In genomic region chr10:112929222-112929615, GRCm38 (mm10) we compare ENCODE assay signal across 8 mouse cellular contexts. TPM values are rescaled to one million over a fixed set of nuclear protein-coding genes. Genes with fewer than 3 reads are reported as not detected.
DNase-seq lines count a peak whose midpoint lies in the region; ATAC-seq and TF ChIP-seq lines count a peak whose summit lies in the region.

No protein-coding gene starts in this region.

- H3K36me3 ChIP-seq in spleen, adult 2 months (ENCODE audit: control insufficient read depth, insufficient read depth, low read length) = no peaks in the 10 kb centered on the region
- peaks cover 32% of the 10 kb centered on the region for H3K36me3 ChIP-seq in forebrain, embryonic 13.5 days (ENCODE audit: poor library complexity, severe bottlenecking)
- H3K36me3 ChIP-seq in liver, embryonic 13.5 days = peaks cover 24% of the 10 kb centered on the region
- peaks cover 14% of the 10 kb centered on the region; the same call in 1 of the 2 replicates for H3K36me3 ChIP-seq in stomach, embryonic 15.5 days

- peak overlapping the region; percentile 95 for H3K9ac ChIP-seq in forebrain, embryonic 13.5 days
- H3K9ac ChIP-seq in liver, embryonic 13.5 days = peak overlapping the region; percentile 91; the same call in 1 of the 2 replicates
- H3K9ac ChIP-seq in stomach, embryonic 15.5 days = peak overlapping the region; percentile 93; the same call in 1 of the 2 replicates

- no peak for TF ChIP-seq POLR2A in spleen, adult 2 months (IDR thresholded peaks at IDR 0.05; ENCODE audit: low read depth, low read length)

- no peak for TF ChIP-seq CTCF in spleen, adult 2 months (IDR thresholded peaks at IDR 0.05; ENCODE audit: extremely low read depth, insufficient read depth, insufficient read length, insufficient replicate concordance)

- H3K27me3 ChIP-seq in spleen, adult 2 months (ENCODE audit: control insufficient read depth, insufficient read depth, low read length) = no peaks in the 10 kb centered on the region
- H3K27me3 ChIP-seq in forebrain, embryonic 13.5 days = no peaks in the 10 kb centered on the region
- no peaks in the 10 kb centered on the region for H3K27me3 ChIP-seq in liver, embryonic 13.5 days
- H3K27me3 ChIP-seq in stomach, embryonic 15.5 days (replicated peaks) = no peaks in the 10 kb centered on the region

- H3K9me3 ChIP-seq in forebrain, embryonic 13.5 days (replicated peaks) = no peaks in the 10 kb centered on the region
- no peaks in the 10 kb centered on the region for H3K9me3 ChIP-seq in liver, embryonic 13.5 days (replicated peaks)
- H3K9me3 ChIP-seq in stomach, embryonic 15.5 days = no peaks in the 10 kb centered on the region

- H3K27ac ChIP-seq in spleen, adult 2 months (ENCODE audit: insufficient read depth, low read length) = peak overlapping the region; percentile 20; the same call in 1 of the 2 replicates
- peak overlapping the region; percentile 95 for H3K27ac ChIP-seq in forebrain, embryonic 13.5 days
- H3K27ac ChIP-seq in liver, embryonic 13.5 days = no peak overlapping the region
- H3K27ac ChIP-seq in stomach, embryonic 15.5 days = peak overlapping the region; percentile 94; the same call in 1 of the 2 replicates

- DNase-seq in spleen, adult 2 months (ENCODE audit: low read depth in 1 of 2, low spot score in 2 of 2) = no peak
- no peak for DNase-seq in spleen, adult 12 weeks (ENCODE audit: low spot score)
- no peak for DNase-seq in liver, embryonic 13.5 days
- DNase-seq in spleen, postnatal 10 days (ENCODE audit: low spot score in 2 of 2) = no peak
- DNase-seq in spleen, postnatal 4 days (ENCODE audit: low spot score in 2 of 2) = no peak
- no peak for DNase-seq in cerebellum, adult 9-10 months

- peak overlapping the region; percentile 86 for H3K4me2 ChIP-seq in forebrain, embryonic 13.5 days
- peak overlapping the region; percentile 87 for H3K4me2 ChIP-seq in liver, embryonic 13.5 days
- peak overlapping the region; percentile 72 for H3K4me2 ChIP-seq in stomach, embryonic 15.5 days

- ATAC-seq in forebrain, embryonic 13.5 days = peak; percentile 33
- ATAC-seq in liver, embryonic 13.5 days (ENCODE audit: low read depth) = no peak
- ATAC-seq in stomach, embryonic 15.5 days (ENCODE audit: insufficient read depth, low FRiP score, low read depth) = no peak

- peak overlapping the region; percentile 86; the same call in 1 of the 2 replicates for H3K4me3 ChIP-seq in spleen, adult 2 months (ENCODE audit: extremely low read depth, insufficient read depth, insufficient read length)
- H3K4me3 ChIP-seq in forebrain, embryonic 13.5 days = peak overlapping the region; percentile 84
- peak overlapping the region; percentile 83 for H3K4me3 ChIP-seq in liver, embryonic 13.5 days (replicated peaks)
- H3K4me3 ChIP-seq in stomach, embryonic 15.5 days (replicated peaks) = peak overlapping the region; percentile 74

- H3K4me1 ChIP-seq in spleen, adult 2 months (ENCODE audit: control insufficient read depth, insufficient read depth, insufficient read length) = peaks cover 13% of the 10 kb centered on the region; the same call in 1 of the 2 replicates
- peaks cover 31% of the 10 kb centered on the region for H3K4me1 ChIP-seq in forebrain, embryonic 13.5 days
- H3K4me1 ChIP-seq in liver, embryonic 13.5 days (replicated peaks) = peaks cover 25% of the 10 kb centered on the region
- peaks cover 13% of the 10 kb centered on the region; the same call in 1 of the 2 replicates for H3K4me1 ChIP-seq in stomach, embryonic 15.5 days

- 48% methylated on average over 9 of the region's 9 CpGs for WGBS in spleen, adult 2 months
- WGBS in forebrain, embryonic 13.5 days = 45% methylated on average over 9 of the region's 9 CpGs
- WGBS in liver, embryonic 13.5 days (ENCODE audit: insufficient replicate concordance) = 38% methylated on average over 9 of the region's 9 CpGs
- WGBS in stomach, embryonic 15.5 days = 22% methylated on average over 9 of the region's 9 CpGs

RNA-seq across cellular contexts. Expression of gene Atxn7l3b, which starts 0.4 kb away (rescaled TPM):
- polyA plus RNA-seq in spleen, adult 2 months (2012; rRNA removed) = 14.5 and 19.5 TPM in 2 replicates
- 358 and 389 TPM in 2 replicates for polyA plus RNA-seq in forebrain, embryonic 13.5 days (2015; fragmentation: Nextera tagmentation; extraction: Ambion mirVana)
- 65.8 and 69.7 TPM in 2 replicates for polyA plus RNA-seq in liver, embryonic 13.5 days (2015; fragmentation: Nextera tagmentation; extraction: Ambion mirVana)
- polyA plus RNA-seq in stomach, embryonic 15.5 days (2015; fragmentation: Nextera tagmentation; extraction: Ambion mirVana) = 194 and 209 TPM in 2 replicates
